Mouse (Mus musculus): ENCODE data around the gene Mt3. TPM values are rescaled to one million over a fixed set of nuclear protein-coding genes. Genes with fewer than 3 reads are reported as not detected.
"Not testable (repeated sequence)": the region's sequence is repeated elsewhere in the genome, so short reads cannot be mapped to it uniquely, and the experiment has no call there.

Mt3 gene
- polyA plus RNA-seq, 2 experiments, result 3.3 to 3.8 TPM

GRCm38 (mm10) chr8:94150925-94151324 is 1.5 kb upstream of the Mt3 start:
- Histone ChIP-seq H3K27me3 (ENCODE audit: control insufficient read depth, insufficient read depth, low read length) (peaks cover 9% of the 10 kb centered on the region; the same call in 1 of the 2 replicates), H3K4me2 (replicated peaks; ENCODE audit: low read depth, low read length, severe bottlenecking) (no peak overlapping the region), H3K9me3 (ENCODE audit: control insufficient read depth, low read length) (no peaks in the 10 kb centered on the region), H3K9ac (ENCODE audit: low read depth, low read length, severe bottlenecking) (no peak overlapping the region), H3K36me3 (ENCODE audit: control insufficient read depth, insufficient read depth, low read length) (no peaks in the 10 kb centered on the region), H3K4me3 (replicated peaks; ENCODE audit: low read length) (no peak overlapping the region), H3K4me1 (ENCODE audit: control insufficient read depth, insufficient read depth, low read length) (peaks cover 17% of the 10 kb centered on the region), H3K27ac (replicated peaks; ENCODE audit: low read depth, low read length) (no peak overlapping the region)
- TF ChIP-seq POLR2A (IDR thresholded peaks at IDR 0.05; ENCODE audit: borderline replicate concordance, extremely low read depth, insufficient read depth, insufficient read length), result no peak
- 74% methylated on average over 5 of the region's 5 CpGs for WGBS
- no peak for ATAC-seq (ENCODE audit: low FRiP score, low read depth)
- no peak for DNase-seq (ENCODE audit: low spot score)

GRCm38 (mm10) chr8:94153451-94153850 is 1.0 kb downstream of the Mt3 start:
- no peak overlapping the region for H3K4me2 ChIP-seq (replicated peaks; ENCODE audit: low read depth, low read length, severe bottlenecking)
- H3K9me3 ChIP-seq (ENCODE audit: control insufficient read depth, low read length), result no peaks in the 10 kb centered on the region
- 24% methylated on average over 7 of the region's 7 CpGs for whole genome bisulfite sequencing
- no peak overlapping the region for H3K27ac ChIP-seq (replicated peaks; ENCODE audit: low read depth, low read length)
- no peak overlapping the region for H3K4me3 ChIP-seq (replicated peaks; ENCODE audit: low read length)
- peaks cover 17% of the 10 kb centered on the region for H3K4me1 ChIP-seq (ENCODE audit: control insufficient read depth, insufficient read depth, low read length)
- TF ChIP-seq POLR2A (IDR thresholded peaks at IDR 0.05; ENCODE audit: borderline replicate concordance, extremely low read depth, insufficient read depth, insufficient read length), result no peak
- no peak for DNase-seq (ENCODE audit: low spot score)
- ATAC-seq (ENCODE audit: low FRiP score, low read depth), result no peak
- H3K9ac ChIP-seq (ENCODE audit: low read depth, low read length, severe bottlenecking), result no peak overlapping the region
- peaks cover 9% of the 10 kb centered on the region; the same call in 1 of the 2 replicates for H3K27me3 ChIP-seq (ENCODE audit: control insufficient read depth, insufficient read depth, low read length)
- no peaks in the 10 kb centered on the region for H3K36me3 ChIP-seq (ENCODE audit: control insufficient read depth, insufficient read depth, low read length)

GRCm38 (mm10) chr8:94154537-94154936 is 2.1 kb downstream of the Mt3 start:
- TF ChIP-seq POLR2A (IDR thresholded peaks at IDR 0.05; ENCODE audit: borderline replicate concordance, extremely low read depth, insufficient read depth, insufficient read length), result no peak
- 47% methylated on average over 6 of the region's 6 CpGs for WGBS
- no peak overlapping the region for H3K4me3 ChIP-seq (replicated peaks; ENCODE audit: low read length)

GRCm38 (mm10) chr8:94156092-94156491 is 3.7 kb downstream of the Mt3 start:
- Histone ChIP-seq H3K4me1 (ENCODE audit: control insufficient read depth, insufficient read depth, low read length) (peaks cover 17% of the 10 kb centered on the region), H3K27ac (replicated peaks; ENCODE audit: low read depth, low read length) (no peak overlapping the region), H3K27me3 (ENCODE audit: control insufficient read depth, insufficient read depth, low read length) (peaks cover 9% of the 10 kb centered on the region; the same call in 1 of the 2 replicates), H3K36me3 (ENCODE audit: control insufficient read depth, insufficient read depth, low read length) (no peaks in the 10 kb centered on the region), H3K9me3 (ENCODE audit: control insufficient read depth, low read length) (no peaks in the 10 kb centered on the region), H3K9ac (ENCODE audit: low read depth, low read length, severe bottlenecking) (no peak overlapping the region), H3K4me2 (replicated peaks; ENCODE audit: low read depth, low read length, severe bottlenecking) (no peak overlapping the region), H3K4me3 (replicated peaks; ENCODE audit: low read length) (no peak overlapping the region)
- DNase-seq (ENCODE audit: low spot score) (no peak), ATAC-seq (ENCODE audit: low FRiP score, low read depth) (no peak)
- WGBS, result 64% methylated on average over 4 of the region's 4 CpGs
- TF ChIP-seq POLR2A (IDR thresholded peaks at IDR 0.05; ENCODE audit: borderline replicate concordance, extremely low read depth, insufficient read depth, insufficient read length), result no peak

More at GRCm38 (mm10) chr8:94154537-94154936, 2.1 kb downstream of the Mt3 start:
- H3K4me2 ChIP-seq (replicated peaks; ENCODE audit: low read depth, low read length, severe bottlenecking), result no peak overlapping the region
- ATAC-seq (ENCODE audit: low FRiP score, low read depth) (no peak), DNase-seq (ENCODE audit: low spot score) (no peak)
- H3K27me3 ChIP-seq (ENCODE audit: control insufficient read depth, insufficient read depth, low read length), result peaks cover 9% of the 10 kb centered on the region; the same call in 1 of the 2 replicates
- H3K27ac ChIP-seq (replicated peaks; ENCODE audit: low read depth, low read length), result no peak overlapping the region
- no peaks in the 10 kb centered on the region for H3K9me3 ChIP-seq (ENCODE audit: control insufficient read depth, low read length)
- no peaks in the 10 kb centered on the region for H3K36me3 ChIP-seq (ENCODE audit: control insufficient read depth, insufficient read depth, low read length)
- H3K9ac ChIP-seq (ENCODE audit: low read depth, low read length, severe bottlenecking), result no peak overlapping the region
- H3K4me1 ChIP-seq (ENCODE audit: control insufficient read depth, insufficient read depth, low read length), result peaks cover 17% of the 10 kb centered on the region

GRCm38 (mm10) chr8:94165772-94166171 is 13.4 kb downstream of the Mt3 start:
- H3K27me3 ChIP-seq (ENCODE audit: control insufficient read depth, insufficient read depth, low read length); H3K9ac ChIP-seq (ENCODE audit: low read depth, low read length, severe bottlenecking); H3K9me3 ChIP-seq (ENCODE audit: control insufficient read depth, low read length); H3K36me3 ChIP-seq (ENCODE audit: control insufficient read depth, insufficient read depth, low read length); H3K27ac ChIP-seq (replicated peaks; ENCODE audit: low read depth, low read length); H3K4me2 ChIP-seq (replicated peaks; ENCODE audit: low read depth, low read length, severe bottlenecking); DNase-seq (ENCODE audit: low spot score); H3K4me1 ChIP-seq (ENCODE audit: control insufficient read depth, insufficient read depth, low read length); ATAC-seq (ENCODE audit: low FRiP score, low read depth); H3K4me3 ChIP-seq (replicated peaks; ENCODE audit: low read length): not testable (repeated sequence)
- 62% methylated on average over 8 of the region's 8 CpGs for WGBS

- H3K36me3 ChIP-seq (ENCODE audit: control insufficient read depth, insufficient read depth, low read length), result no peaks in the 10 kb centered on the region
- H3K4me3 ChIP-seq (replicated peaks; ENCODE audit: low read length), result no peak overlapping the region
- H3K9me3 ChIP-seq (ENCODE audit: control insufficient read depth, low read length), result no peaks in the 10 kb centered on the region
- ATAC-seq (ENCODE audit: low FRiP score, low read depth) (no peak), DNase-seq (ENCODE audit: low spot score) (peak; percentile 69)
- WGBS, result under 1% methylated on average over 6 of the region's 6 CpGs
- no peak overlapping the region for H3K27ac ChIP-seq (replicated peaks; ENCODE audit: low read depth, low read length)
- no peak for TF ChIP-seq POLR2A (IDR thresholded peaks at IDR 0.05; ENCODE audit: borderline replicate concordance, extremely low read depth, insufficient read depth, insufficient read length)
- peak overlapping the region; percentile 32; the same call in 1 of the 2 replicates for H3K4me2 ChIP-seq (replicated peaks; ENCODE audit: low read depth, low read length, severe bottlenecking)
- H3K27me3 ChIP-seq (ENCODE audit: control insufficient read depth, insufficient read depth, low read length), result peaks cover 17% of the 10 kb centered on the region
- peaks cover 10% of the 10 kb centered on the region; the same call in 1 of the 2 replicates for H3K4me1 ChIP-seq (ENCODE audit: control insufficient read depth, insufficient read depth, low read length)
- peak overlapping the region; percentile 36; the same call in 1 of the 2 replicates for H3K9ac ChIP-seq (ENCODE audit: low read depth, low read length, severe bottlenecking)
Measured at GRCm38 (mm10) chr8:94167244-94167643, 14.8 kb downstream of the Mt3 start.

Measured in limb, embryonic 14.5 days (tissue).